Mouse (Mus musculus) limb, embryonic 12.5 days (tissue): ENCODE data around the gene Iscu. TPM values are rescaled to one million over a fixed set of nuclear protein-coding genes. Genes with fewer than 3 reads are reported as not detected.
A peak's percentile ranks its signal among the peaks of the same experiment; 100 is the strongest.

Source experiments
- ATAC-seq: fragments of 200-750 bp; cut with Nextera tagmentation; 2 replicates; pipeline ENCODE4 v1.8.0; 2017; ENCODE audit warnings: low read depth, moderate TSS enrichment; ENCODE audit not compliant: insufficient number of reproducible peaks, insufficient read depth, low FRiP score, low TSS enrichment
- H3K27ac ChIP-seq: fragments of 300-500 bp; sonication (generic); 2 replicates; pipeline ENCODE4 v1.5.1; 2016; ENCODE audit warnings: mild to moderate bottlenecking, moderate library complexity
- H3K27me3 ChIP-seq: fragments of 300-500 bp; sonication (generic); 2 replicates; pipeline ENCODE4 v1.6.1; 2016; ENCODE audit warnings: mild to moderate bottlenecking, moderate library complexity
- H3K36me3 ChIP-seq: fragments of 300-500 bp; sonication (generic); 2 replicates; pipeline ENCODE4 v1.6.1; 2016; ENCODE audit warnings: mild to moderate bottlenecking, moderate library complexity
- H3K4me1 ChIP-seq: fragments of 300-500 bp; sonication (generic); replicated peaks from 2 replicates; pipeline ENCODE4 v1.6.1; 2016
- H3K4me2 ChIP-seq: fragments of 300-500 bp; sonication (generic); 2 replicates; pipeline ENCODE4 v1.6.1; 2016; ENCODE audit warnings: mild to moderate bottlenecking, moderate library complexity
- H3K4me3 ChIP-seq: fragments of 300-500 bp; sonication (generic); replicated peaks from 2 replicates; pipeline ENCODE4 v1.5.1; 2016; ENCODE audit warnings: mild to moderate bottlenecking
- H3K9ac ChIP-seq: fragments of 300-500 bp; sonication (generic); replicated peaks from 2 replicates; pipeline ENCODE4 v1.6.1; 2016; ENCODE audit warnings: mild to moderate bottlenecking, moderate library complexity
- H3K9me3 ChIP-seq: fragments of 300-500 bp; sonication (generic); 2 replicates; pipeline ENCODE4 v1.6.1; 2016; ENCODE audit warnings: mild to moderate bottlenecking, moderate library complexity
- WGBS: fragments of 180-500 bp; shearing (Covaris S2); methylation state at CpG from one replicate; pipeline ENCODE4 v1.1.7; 2016; 5-methylcytosine and 5-hydroxymethylcytosine counted together
- polyA plus RNA-seq: library from polyadenylated mRNA; unstranded; fragments of >200 nt; fragmentation: Nextera tagmentation; extraction: Ambion mirVana; gene quantifications from 2 replicates; pipeline ENCODE4 v1.2.1, GENCODE M21; 2016

Iscu gene
- 117 and 128 TPM in 2 replicates for polyA plus RNA-seq

DNA sequence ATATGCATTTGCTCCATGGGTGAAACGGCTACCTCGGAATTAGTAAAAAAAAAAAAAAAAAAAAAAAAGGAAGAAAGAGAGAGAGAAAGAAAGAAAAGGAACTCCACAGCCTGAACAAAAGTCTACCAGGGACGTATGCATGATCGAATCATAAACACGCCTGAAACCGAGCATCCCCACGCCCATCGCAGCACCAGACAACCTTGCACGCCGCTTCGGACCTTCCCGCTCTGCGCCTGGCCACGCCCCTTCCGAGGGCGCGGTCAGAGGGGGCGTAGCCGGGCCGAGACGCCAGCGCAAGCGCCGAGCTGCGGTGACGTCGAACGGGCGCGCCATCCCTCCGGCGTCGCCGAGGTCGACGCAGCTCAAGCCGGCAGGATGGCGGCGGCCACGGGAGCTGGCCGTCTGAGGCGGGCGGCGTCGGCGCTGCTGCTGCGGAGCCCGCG is at the start of gene Iscu, which contains the start of gene Sart3:
Iscu (plus strand) TSS at position 299 of the 446 bp plus-strand sequence.
Sart3 (minus strand) TSS at position 61 of the 446 bp plus-strand sequence.
- Histone ChIP-seq H3K9ac (peak within 1 kb of the TSS; percentile 95), H3K4me3 (peak within 1 kb of the TSS; percentile 99), H3K36me3 (peaks cover 47% of the 10 kb centered on the region), H3K27me3 (no peaks in the 10 kb centered on the region), H3K4me2 (peak within 1 kb of the TSS; percentile 95), H3K27ac (peak within 1 kb of the TSS; percentile 97), H3K4me1 (peaks cover 19% of the 10 kb centered on the region), H3K9me3 (no peaks in the 10 kb centered on the region)
- WGBS, result under 1% methylated on average over 49 of the region's 49 CpGs
- peak; percentile 83 for ATAC-seq

GRCm38 (mm10) chr5:113723567-113724237 is 48.8 kb upstream of the Iscu start:
- ATAC-seq, result no peak
- Histone ChIP-seq H3K36me3 (no peaks in the 10 kb centered on the region), H3K9me3 (no peaks in the 10 kb centered on the region), H3K4me3 (no peak overlapping the region), H3K4me1 (0 out of 2 replicates have a peak, but pooled peaks cover 4% of the 10 kb centered on the region), H3K27ac (no peak overlapping the region), H3K4me2 (no peak overlapping the region), H3K27me3 (peaks cover 10% of the 10 kb centered on the region), H3K9ac (no peak overlapping the region)
- WGBS, result 32% methylated on average over 8 of the region's 8 CpGs

- H3K4me1 ChIP-seq, result 0 out of 2 replicates have a peak, but pooled peaks cover 4% of the 10 kb centered on the region
- no peak within 1 kb of the TSS for H3K4me3 ChIP-seq
- H3K27ac ChIP-seq, result no peak within 1 kb of the TSS
- 3% methylated on average over 15 of the region's 15 CpGs for WGBS
- no peak within 1 kb of the TSS for H3K9ac ChIP-seq
- no peak within 1 kb of the TSS for H3K4me2 ChIP-seq
- H3K9me3 ChIP-seq, result no peaks in the 10 kb centered on the region
- peaks cover 10% of the 10 kb centered on the region for H3K27me3 ChIP-seq
- no peaks in the 10 kb centered on the region for H3K36me3 ChIP-seq
- ATAC-seq, result no peak
These were observed 48.1 kb upstream of the Iscu start, which contains the start of gene 1700069L16Rik for GRCm38 (mm10) chr5:113724446-113724845. Gene 1700069L16Rik, minus strand, starts transcription at chr5:113724772.

DNA sequence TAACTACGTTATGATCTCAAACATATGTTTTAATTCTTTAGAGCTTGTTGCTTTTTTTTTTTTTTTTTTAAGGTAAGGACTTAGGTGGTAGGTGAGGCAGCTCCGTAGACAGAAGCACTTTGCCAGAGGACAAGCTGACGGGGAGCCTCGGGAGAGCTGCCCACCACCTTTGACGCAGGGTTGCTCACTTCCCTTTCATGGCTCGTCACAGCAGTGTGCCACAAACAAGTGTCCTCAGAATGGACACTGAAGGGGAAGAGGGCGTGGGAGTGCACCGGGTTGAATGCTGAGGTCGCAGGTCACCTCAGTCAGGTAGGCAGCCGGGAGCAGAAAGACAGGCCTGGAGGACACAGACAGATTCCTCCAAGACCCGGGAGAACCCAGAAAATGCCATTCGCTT is 47.1 kb upstream of the Iscu start:
- Histone ChIP-seq H3K27ac (no peak overlapping the region), H3K9ac (no peak overlapping the region), H3K9me3 (no peaks in the 10 kb centered on the region), H3K4me1 (peaks cover 7% of the 10 kb centered on the region; the same call in 1 of the 2 replicates), H3K4me2 (no peak overlapping the region), H3K4me3 (no peak overlapping the region), H3K36me3 (no peaks in the 10 kb centered on the region), H3K27me3 (peaks cover 10% of the 10 kb centered on the region)
- no peak for ATAC-seq
- 75% methylated on average over 12 of the region's 12 CpGs for WGBS

DNA sequence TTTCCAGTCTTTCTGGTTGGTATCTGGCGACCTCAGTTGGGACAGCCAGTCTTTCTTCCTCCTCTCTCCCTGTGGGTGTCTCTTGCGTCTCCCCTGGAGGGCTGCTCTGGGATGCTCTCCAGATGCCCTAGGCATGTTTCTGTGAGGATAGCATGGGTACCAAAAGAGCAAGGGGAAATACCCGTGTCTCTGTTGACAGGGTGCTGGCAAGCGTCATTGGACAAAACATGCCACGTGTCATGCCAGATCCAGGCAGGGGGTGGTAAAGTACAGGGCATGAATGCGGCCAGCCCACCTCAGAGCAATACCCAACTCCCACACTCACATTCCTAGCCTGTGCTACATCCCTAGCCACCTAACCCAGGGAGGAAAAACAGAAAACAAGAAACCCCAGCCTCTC is 45.9 kb upstream of the Iscu start:
- H3K9me3 ChIP-seq, result no peaks in the 10 kb centered on the region
- peaks cover 10% of the 10 kb centered on the region for H3K27me3 ChIP-seq
- H3K27ac ChIP-seq, result no peak overlapping the region
- H3K4me3 ChIP-seq, result no peak overlapping the region
- 64% methylated on average over 6 of the region's 6 CpGs for WGBS
- peaks cover 11% of the 10 kb centered on the region; the same call in 1 of the 2 replicates for H3K4me1 ChIP-seq
- ATAC-seq, result no peak
- H3K4me2 ChIP-seq, result no peak overlapping the region
- H3K36me3 ChIP-seq, result no peaks in the 10 kb centered on the region
- H3K9ac ChIP-seq, result no peak overlapping the region

- Histone ChIP-seq H3K9ac (no peak overlapping the region), H3K4me3 (no peak overlapping the region), H3K4me1 (peaks cover 11% of the 10 kb centered on the region; the same call in 1 of the 2 replicates), H3K27me3 (peaks cover 10% of the 10 kb centered on the region), H3K27ac (no peak overlapping the region), H3K36me3 (no peaks in the 10 kb centered on the region), H3K4me2 (no peak overlapping the region), H3K9me3 (no peaks in the 10 kb centered on the region)
- ATAC-seq, result no peak
- WGBS, result 66% methylated on average over 12 of the region's 12 CpGs
These were observed 45.3 kb upstream of the Iscu start for GRCm38 (mm10) chr5:113727238-113727637.

GRCm38 (mm10) chr5:113728011-113728410 is 44.5 kb upstream of the Iscu start:
- ATAC-seq, result no peak
- 55% methylated on average over 7 of the region's 7 CpGs for WGBS
- Histone ChIP-seq H3K9ac (no peak overlapping the region), H3K4me1 (peaks cover 11% of the 10 kb centered on the region; the same call in 1 of the 2 replicates), H3K4me3 (no peak overlapping the region), H3K4me2 (no peak overlapping the region), H3K36me3 (no peaks in the 10 kb centered on the region), H3K27ac (no peak overlapping the region), H3K9me3 (no peaks in the 10 kb centered on the region), H3K27me3 (peaks cover 10% of the 10 kb centered on the region)

GRCm38 (mm10) chr5:113728691-113729090 is 43.9 kb upstream of the Iscu start:
- no peak for ATAC-seq
- Histone ChIP-seq H3K4me3 (no peak overlapping the region), H3K36me3 (no peaks in the 10 kb centered on the region), H3K9me3 (no peaks in the 10 kb centered on the region), H3K27ac (no peak overlapping the region), H3K4me1 (peaks cover 11% of the 10 kb centered on the region; the same call in 1 of the 2 replicates), H3K9ac (no peak overlapping the region), H3K27me3 (peaks cover 7% of the 10 kb centered on the region), H3K4me2 (no peak overlapping the region)
- WGBS, result 91% methylated on average over 7 of the region's 7 CpGs

GRCm38 (mm10) chr5:113730641-113731121 is 41.9 kb upstream of the Iscu start:
- WGBS, result 59% methylated on average over 7 of the region's 7 CpGs
- Histone ChIP-seq H3K27me3 (peaks cover 5% of the 10 kb centered on the region), H3K27ac (no peak overlapping the region), H3K4me3 (no peak overlapping the region), H3K4me1 (peaks cover 11% of the 10 kb centered on the region; the same call in 1 of the 2 replicates), H3K4me2 (no peak overlapping the region), H3K9ac (no peak overlapping the region), H3K9me3 (no peaks in the 10 kb centered on the region), H3K36me3 (no peaks in the 10 kb centered on the region)
- ATAC-seq, result no peak

GRCm38 (mm10) chr5:113731174-113731573 is 41.4 kb upstream of the Iscu start:
- H3K4me1 ChIP-seq, result peaks cover 11% of the 10 kb centered on the region; the same call in 1 of the 2 replicates
- no peaks in the 10 kb centered on the region for H3K36me3 ChIP-seq
- no peak overlapping the region for H3K27ac ChIP-seq
- H3K4me3 ChIP-seq, result no peak overlapping the region
- 88% methylated on average over 7 of the region's 7 CpGs for WGBS
- no peaks in the 10 kb centered on the region for H3K9me3 ChIP-seq
- no peak overlapping the region for H3K9ac ChIP-seq
- no peak for ATAC-seq
- no peak overlapping the region for H3K4me2 ChIP-seq
- peaks cover 5% of the 10 kb centered on the region for H3K27me3 ChIP-seq

GRCm38 (mm10) chr5:113732182-113732581 is 40.4 kb upstream of the Iscu start:
- no peak for ATAC-seq
- Histone ChIP-seq H3K4me2 (no peak overlapping the region), H3K9ac (no peak overlapping the region), H3K4me1 (peaks cover 21% of the 10 kb centered on the region), H3K4me3 (no peak overlapping the region), H3K36me3 (peaks cover under 1% of the 10 kb centered on the region; the same call in 1 of the 2 replicates), H3K9me3 (no peaks in the 10 kb centered on the region), H3K27ac (no peak overlapping the region), H3K27me3 (peaks cover 5% of the 10 kb centered on the region; the same call in 1 of the 2 replicates)
- WGBS, result 25% methylated on average over 6 of the region's 6 CpGs
